25 mouse cellular contexts compared by ENCODE assay signal in the genomic region with DNA sequence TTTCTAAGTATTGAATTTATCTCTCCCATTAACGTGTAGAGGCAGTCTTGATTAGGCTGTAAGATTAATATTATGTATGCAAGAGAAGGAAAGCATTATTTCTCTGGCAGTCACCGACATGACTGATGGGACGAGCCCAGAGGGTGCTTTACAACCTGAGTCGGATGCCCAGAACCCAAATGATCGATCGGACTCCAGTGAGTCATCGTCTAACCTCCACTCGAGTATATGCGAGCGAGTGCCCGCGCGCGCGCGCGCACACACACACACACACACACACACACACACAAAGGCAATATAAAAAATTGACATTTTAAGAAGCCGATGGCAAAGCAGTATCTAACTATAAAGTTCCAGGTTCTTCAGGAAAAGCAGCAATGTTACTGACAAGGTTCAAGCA. TPM values are rescaled to one million over a fixed set of nuclear protein-coding genes. Genes with fewer than 3 reads are reported as not detected.
A peak's percentile ranks its signal among the peaks of the same experiment; 100 is the strongest.
DNase-seq lines count a peak whose midpoint lies in the region; ATAC-seq and TF ChIP-seq lines count a peak whose summit lies in the region.
"Had no signal": no experiment of that assay in that cellular context is flagged by ENCODE, and none has a peak within 500 bp of the region (broad histone marks: within the 10 kb centered on the region; RNA-seq: fewer than 3 reads in every experiment).

No protein-coding gene starts in this region.

- peak; percentile 23 for DNase-seq in hindbrain, embryonic 10.5 days (ENCODE audit: low spot score)
- no peak for DNase-seq in ES-E14 (ENCODE audit: low read depth, low spot score)
- no peak for DNase-seq in embryonic facial prominence, embryonic 14.5 days (ENCODE audit: low spot score)
- peak; percentile 34 for DNase-seq in mesoderm, embryonic 11.5 days (ENCODE audit: low read depth, low spot score)
- DNase-seq in cerebellum, adult 9-11 months, result no peak
- no peak for DNase-seq in kidney, postnatal 25 days
- DNase-seq in adrenal gland, adult 2 months, result no peak
- DNase-seq: adrenal gland, postnatal 25 days; cerebellum, adult 18-20 months; gastrocnemius, postnatal 10 days; thymus, postnatal 4 days had no signal

- no peak overlapping the region for H3K27ac ChIP-seq in hindbrain, embryonic 10.5 days
- H3K27ac ChIP-seq in hindbrain, embryonic 12.5 days, result no peak overlapping the region
- peak overlapping the region; percentile 100 for H3K27ac ChIP-seq in ES-E14 (ENCODE audit: insufficient read depth, low read depth, low read length, poor library complexity, severe bottlenecking)
- no peak overlapping the region for H3K27ac ChIP-seq in embryonic facial prominence, embryonic 14.5 days (replicated peaks; ENCODE audit: low read depth, low read length)
- H3K27ac ChIP-seq: intestine, embryonic 15.5 days; liver, embryonic 12.5 days; macrophage; midbrain, embryonic 13.5 days had no signal

- H3K9ac ChIP-seq in hindbrain, embryonic 12.5 days, result no peak overlapping the region
- peak overlapping the region; percentile 77 for H3K9ac ChIP-seq in ES-E14 (ENCODE audit: insufficient read depth, low read depth, low read length, poor library complexity, severe bottlenecking)
- H3K9ac ChIP-seq in embryonic facial prominence, embryonic 14.5 days (ENCODE audit: low read depth, low read length), result no peak overlapping the region
- H3K9ac ChIP-seq: intestine, embryonic 15.5 days; liver, embryonic 12.5 days; lung, embryonic 14.5 days; midbrain, embryonic 13.5 days had no signal

- H3K36me3 ChIP-seq in hindbrain, embryonic 10.5 days, result no peaks in the 10 kb centered on the region
- no peaks in the 10 kb centered on the region for H3K36me3 ChIP-seq in hindbrain, embryonic 12.5 days
- H3K36me3 ChIP-seq in ES-E14 (ENCODE audit: control insufficient read depth, insufficient read depth, low read length, poor library complexity, severe bottlenecking), result peaks cover 36% of the 10 kb centered on the region
- no peaks in the 10 kb centered on the region for H3K36me3 ChIP-seq in embryonic facial prominence, embryonic 14.5 days (ENCODE audit: control insufficient read depth, insufficient read depth, low read length)
- H3K36me3 ChIP-seq: intestine, embryonic 15.5 days; liver, embryonic 12.5 days; midbrain, embryonic 13.5 days had no signal

- H3K9me3 ChIP-seq in hindbrain, embryonic 10.5 days, result no peaks in the 10 kb centered on the region
- H3K9me3 ChIP-seq in hindbrain, embryonic 12.5 days (replicated peaks), result no peaks in the 10 kb centered on the region; the same call in 1 of the 2 replicates
- H3K9me3 ChIP-seq in ES-E14 (ENCODE audit: control insufficient read depth, insufficient read depth, low read depth, low read length), result no peaks in the 10 kb centered on the region
- H3K9me3 ChIP-seq in embryonic facial prominence, embryonic 14.5 days (ENCODE audit: control insufficient read depth, low read length), result no peaks in the 10 kb centered on the region
- H3K9me3 ChIP-seq: intestine, embryonic 15.5 days; liver, embryonic 12.5 days; midbrain, embryonic 13.5 days had no signal

- peaks cover 14% of the 10 kb centered on the region for H3K4me1 ChIP-seq in hindbrain, embryonic 10.5 days (replicated peaks)
- H3K4me1 ChIP-seq in hindbrain, embryonic 12.5 days, result peaks cover 12% of the 10 kb centered on the region; the same call in 1 of the 2 replicates
- peaks cover 3 to 5% of the 10 kb centered on the region in 2 experiments; a peak in 2 of 4 replicates for H3K4me1 ChIP-seq in ES-E14 (ENCODE audit: control insufficient read depth in 2 of 2, insufficient read depth in 2 of 2, low read length in 2 of 2, poor library complexity in 1 of 2)
- H3K4me1 ChIP-seq in embryonic facial prominence, embryonic 14.5 days (ENCODE audit: control insufficient read depth, insufficient read depth, low read length), result no peaks in the 10 kb centered on the region
- H3K4me1 ChIP-seq: intestine, embryonic 15.5 days had no signal

- H3K4me2 ChIP-seq in hindbrain, embryonic 12.5 days (replicated peaks), result no peak overlapping the region
- H3K4me2 ChIP-seq in embryonic facial prominence, embryonic 14.5 days (ENCODE audit: low read depth, low read length), result 0 out of 2 replicates have a peak overlapping the region, but pooled peaks have one; percentile 15
- H3K4me2 ChIP-seq: intestine, embryonic 15.5 days; liver, embryonic 12.5 days; lung, embryonic 14.5 days; midbrain, embryonic 13.5 days had no signal

- 12% methylated on average over 18 of the region's 18 CpGs for WGBS in hindbrain, embryonic 10.5 days
- 18% methylated on average over 18 of the region's 18 CpGs for WGBS in hindbrain, embryonic 12.5 days
- 16% methylated on average over 18 of the region's 18 CpGs for WGBS in embryonic facial prominence, embryonic 14.5 days

- no peak overlapping the region for H3K4me3 ChIP-seq in hindbrain, embryonic 10.5 days
- no peak overlapping the region for H3K4me3 ChIP-seq in hindbrain, embryonic 12.5 days
- peak overlapping the region; percentile 69 to 83 for H3K4me3 ChIP-seq in ES-E14 (ENCODE audit: insufficient read depth in 1 of 2, low read depth in 1 of 2, low read length in 2 of 2, poor library complexity in 1 of 2, severe bottlenecking in 1 of 2)
- H3K4me3 ChIP-seq in embryonic facial prominence, embryonic 14.5 days (ENCODE audit: low read depth, low read length), result no peak overlapping the region
- H3K4me3 ChIP-seq: intestine, embryonic 15.5 days; liver, embryonic 12.5 days; midbrain, embryonic 13.5 days had no signal

- no peak for ATAC-seq in hindbrain, embryonic 12.5 days (ENCODE audit: low FRiP score)
- ATAC-seq in embryonic facial prominence, embryonic 14.5 days (ENCODE audit: low read depth), result no peak
- ATAC-seq: forebrain, embryonic 14.5 days; intestine, embryonic 15.5 days; liver, embryonic 12.5 days; midbrain, embryonic 13.5 days had no signal

- peaks cover 62% of the 10 kb centered on the region for H3K27me3 ChIP-seq in hindbrain, embryonic 10.5 days (ENCODE audit: insufficient read depth, poor library complexity, severe bottlenecking)
- peaks cover 49% of the 10 kb centered on the region for H3K27me3 ChIP-seq in hindbrain, embryonic 12.5 days
- peaks cover 46% of the 10 kb centered on the region for H3K27me3 ChIP-seq in embryonic facial prominence, embryonic 14.5 days (replicated peaks; ENCODE audit: control insufficient read depth, insufficient read depth, low read length)

- in situ Hi-C loops in ES-E14 (cut with MboI; ENCODE audit: low sequenced_read_pairs in 2 of 2, unreplicated experiment in 2 of 2), result no loop called here

TF ChIP-seq in ES-E14, 5 proteins besides CTCF, POLR2A, EP300 and RAD21:
- TF ChIP-seq ZC3H11A (IDR thresholded peaks at IDR 0.05; ENCODE audit: borderline replicate concordance, low read depth, low read length) (no peak), ZNF384 (IDR thresholded peaks at IDR 0.05; ENCODE audit: low read depth, low read length) (no peak), MAFK (IDR thresholded peaks at IDR 0.05; ENCODE audit: insufficient read depth, low read depth, low read length) (no peak), HCFC1 (IDR thresholded peaks at IDR 0.05; ENCODE audit: borderline replicate concordance, insufficient read depth, low read length) (no peak), CHD2 (IDR thresholded peaks at IDR 0.05; ENCODE audit: low read depth, low read length) (no peak)

RNA-seq across cellular contexts. Expression of a gene that starts 0.6 kb away (rescaled TPM):
- not detected in 2 replicates for polyA plus RNA-seq in hindbrain, embryonic 10.5 days (2016; fragmentation: Nextera tagmentation; extraction: Ambion mirVana)
- polyA plus RNA-seq in hindbrain, embryonic 12.5 days (2016; fragmentation: Nextera tagmentation; extraction: Ambion mirVana), result not detected in 2 replicates
- 904 and 1,760 TPM in 2 replicates for total RNA-seq in ES-E14 (2012; rRNA removed)
- 0.62 and 0.63 TPM in 2 replicates for polyA plus RNA-seq in embryonic facial prominence, embryonic 14.5 days (2014; fragmentation: Nextera tagmentation; extraction: Ambion mirVana)
- total RNA-seq in adrenal gland, adult 2 months (2021), result not detected
- not detected in 2 replicates for polyA plus RNA-seq in adrenal gland, adult 2 months (2012; rRNA removed)
- total RNA-seq: adrenal gland, postnatal 25 days; common myeloid progenitor, adult 5-6 weeks; gastrocnemius, postnatal 10 days; heart, postnatal 25 days had no signal
- polyA plus RNA-seq: forebrain, embryonic 14.5 days; intestine, embryonic 15.5 days; kidney, embryonic 14.5 days; large intestine, adult 2 months; liver, embryonic 12.5 days; lung, embryonic 14.5 days; macrophage; midbrain, embryonic 13.5 days had no signal

RNA-seq across cellular contexts. Expression of a gene that starts 6.0 kb away (rescaled TPM):
- polyA plus RNA-seq in hindbrain, embryonic 10.5 days (2016; fragmentation: Nextera tagmentation; extraction: Ambion mirVana), result 0.33 TPM in 1 of 2 replicates, not detected in the other
- 0.09 and 0.12 TPM in 2 replicates for polyA plus RNA-seq in hindbrain, embryonic 12.5 days (2016; fragmentation: Nextera tagmentation; extraction: Ambion mirVana)
- total RNA-seq in ES-E14 (2012; rRNA removed), result 20.2 and 20.8 TPM in 2 replicates
- 0.21 and 0.28 TPM in 2 replicates for polyA plus RNA-seq in embryonic facial prominence, embryonic 14.5 days (2014; fragmentation: Nextera tagmentation; extraction: Ambion mirVana)
- total RNA-seq in adrenal gland, adult 2 months (2021), result 10 to 100 TPM in 1 of 2 experiments, 1 to 10 TPM in 1; 8.0 to 18.5 TPM
- polyA plus RNA-seq in adrenal gland, adult 2 months (2012; rRNA removed), result 0.34 and 0.39 TPM in 2 replicates
- total RNA-seq: neutrophil, adult 5-6 weeks had no signal
- polyA plus RNA-seq: lung, embryonic 14.5 days; macrophage had no signal

RNA-seq across cellular contexts. Expression of a gene that starts 28.7 kb away (rescaled TPM):
- not detected in 2 replicates for polyA plus RNA-seq in hindbrain, embryonic 10.5 days (2016; fragmentation: Nextera tagmentation; extraction: Ambion mirVana)
- not detected in 2 replicates for polyA plus RNA-seq in hindbrain, embryonic 12.5 days (2016; fragmentation: Nextera tagmentation; extraction: Ambion mirVana)
- 1.0 TPM in 1 of 2 replicates, not detected in the other for total RNA-seq in ES-E14 (2012; rRNA removed)
- not detected in 2 replicates for polyA plus RNA-seq in embryonic facial prominence, embryonic 14.5 days (2014; fragmentation: Nextera tagmentation; extraction: Ambion mirVana)
- not detected for total RNA-seq in adrenal gland, adult 2 months (2021)
- polyA plus RNA-seq in adrenal gland, adult 2 months (2012; rRNA removed), result not detected in 2 replicates
- total RNA-seq: adrenal gland, postnatal 25 days; common myeloid progenitor, adult 5-6 weeks; heart, postnatal 25 days; layer of hippocampus, postnatal 25 days; left cerebral cortex, postnatal 25 days had no signal
- polyA plus RNA-seq: forebrain, embryonic 14.5 days; intestine, embryonic 15.5 days; kidney, embryonic 14.5 days; large intestine, adult 2 months; liver, embryonic 12.5 days; lung, embryonic 14.5 days; macrophage; midbrain, embryonic 13.5 days had no signal

RNA-seq across cellular contexts. Expression of a gene that starts 45.0 kb away (rescaled TPM):
- polyA plus RNA-seq in hindbrain, embryonic 10.5 days (2016; fragmentation: Nextera tagmentation; extraction: Ambion mirVana), result 0.14 TPM in 1 of 2 replicates, not detected in the other
- polyA plus RNA-seq in hindbrain, embryonic 12.5 days (2016; fragmentation: Nextera tagmentation; extraction: Ambion mirVana), result not detected in 2 replicates
- total RNA-seq in ES-E14 (2012; rRNA removed), result 0.62 and 1.1 TPM in 2 replicates
- 0.21 and 0.35 TPM in 2 replicates for polyA plus RNA-seq in embryonic facial prominence, embryonic 14.5 days (2014; fragmentation: Nextera tagmentation; extraction: Ambion mirVana)
- 1 to 10 TPM; 3.9 to 4.7 TPM for total RNA-seq in adrenal gland, adult 2 months (2021)
- 8.7 and 8.8 TPM in 2 replicates for polyA plus RNA-seq in adrenal gland, adult 2 months (2012; rRNA removed)
- total RNA-seq: common myeloid progenitor, adult 5-6 weeks; neutrophil, adult 5-6 weeks had no signal
- polyA plus RNA-seq: forebrain, embryonic 14.5 days; macrophage; midbrain, embryonic 13.5 days had no signal

Comparison
In these comparisons a context has a peak if more than half of its experiments do, and no peak if none do; other contexts are left out.
1. DNase-seq: peak in hindbrain, embryonic 10.5 days (single experiment) and mesoderm, embryonic 11.5 days (single experiment); none in ES-E14 (single experiment), embryonic facial prominence, embryonic 14.5 days (single experiment), cerebellum, adult 9-11 months (single experiment), kidney, postnatal 25 days (0 of 2) and adrenal gland, adult 2 months (single experiment).
2. H3K4me3 ChIP-seq: peak in ES-E14 (2 of 2); none in hindbrain, embryonic 10.5 days (single experiment), hindbrain, embryonic 12.5 days (single experiment) and embryonic facial prominence, embryonic 14.5 days (single experiment).